Mouse (Mus musculus): ENCODE data around the gene Cyth4. TPM values are rescaled to one million over a fixed set of nuclear protein-coding genes. Genes with fewer than 3 reads are reported as not detected.
A peak's percentile ranks its signal among the peaks of the same experiment; 100 is the strongest.

Gene Cyth4
- total RNA-seq, 4 experiments from 2014 or later: 21.5 to 50.0 (median 36.0) TPM

GRCm38 (mm10) chr15:78585404-78585803 is 11.4 kb upstream of the Cyth4 start:
- DNase-seq (ENCODE audit: low spot score in 2 of 2): no peak

- peak; percentile 70 to 92 for DNase-seq (ENCODE audit: low spot score in 2 of 2)
Observed at GRCm38 (mm10) chr15:78587050-78587994, 9.5 kb upstream of the Cyth4 start.

- no peak for DNase-seq (ENCODE audit: low spot score in 2 of 2)
Observed at GRCm38 (mm10) chr15:78588049-78588448, 8.8 kb upstream of the Cyth4 start.

DNA sequence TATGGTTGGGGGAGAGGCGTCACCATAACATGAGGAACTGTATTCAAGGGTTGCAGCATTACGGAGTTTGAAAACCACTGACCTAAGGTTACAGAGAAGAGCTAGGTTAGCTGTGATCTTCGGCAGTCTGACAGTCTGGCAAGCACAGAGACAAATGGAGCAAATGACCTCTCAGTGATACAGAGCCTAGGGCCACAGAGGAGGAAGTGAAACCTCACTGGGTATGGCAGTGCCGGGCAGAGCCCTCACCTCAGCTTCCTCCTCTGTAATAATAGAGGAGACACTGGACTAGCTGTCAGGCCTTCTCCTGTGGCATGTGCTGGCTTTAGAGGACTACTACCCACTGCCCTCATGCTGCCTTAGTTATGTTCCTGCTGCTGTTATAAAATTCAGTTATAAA is 7.9 kb upstream of the Cyth4 start:
- DNase-seq (ENCODE audit: low spot score in 2 of 2): no peak

- no peak for DNase-seq (ENCODE audit: low spot score in 2 of 2)
Observed at GRCm38 (mm10) chr15:78589936-78590335, 6.9 kb upstream of the Cyth4 start.

- DNase-seq (ENCODE audit: low spot score in 2 of 2): no peak
Observed at GRCm38 (mm10) chr15:78590785-78591184, 6.1 kb upstream of the Cyth4 start.

- DNase-seq (ENCODE audit: low spot score in 2 of 2): no peak
Observed at GRCm38 (mm10) chr15:78591680-78592451, 5.0 kb upstream of the Cyth4 start.

GRCm38 (mm10) chr15:78592452-78592968 is 4.3 kb upstream of the Cyth4 start:
- no peak for DNase-seq (ENCODE audit: low spot score in 2 of 2)

DNA sequence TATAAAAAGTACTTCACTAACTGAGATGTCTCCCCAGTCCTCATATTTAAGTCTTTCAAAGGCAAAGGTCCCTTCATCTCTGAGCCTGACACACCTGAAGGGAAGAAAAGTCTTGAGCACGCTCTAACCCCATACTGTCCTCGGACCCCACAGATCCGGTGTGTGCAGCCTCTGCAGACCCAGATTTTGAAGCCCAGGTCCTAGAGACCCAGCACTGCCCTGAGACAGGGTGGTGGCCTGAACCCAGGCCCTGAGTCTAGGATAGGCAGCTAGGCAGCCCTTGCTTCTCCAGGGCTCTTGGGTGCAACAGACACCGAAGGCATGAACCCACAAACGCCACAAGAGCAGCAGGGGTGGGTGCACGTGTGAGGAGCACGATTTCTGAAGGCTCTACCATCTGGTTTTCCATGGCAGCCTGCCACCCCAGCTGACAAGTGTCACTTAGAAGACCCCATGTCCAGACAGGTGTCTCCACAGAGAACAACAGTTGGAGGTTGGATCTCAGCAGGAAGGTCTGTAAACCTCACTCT is 2.9 kb upstream of the Cyth4 start:
- no peak for DNase-seq (ENCODE audit: low spot score in 2 of 2)

DNA sequence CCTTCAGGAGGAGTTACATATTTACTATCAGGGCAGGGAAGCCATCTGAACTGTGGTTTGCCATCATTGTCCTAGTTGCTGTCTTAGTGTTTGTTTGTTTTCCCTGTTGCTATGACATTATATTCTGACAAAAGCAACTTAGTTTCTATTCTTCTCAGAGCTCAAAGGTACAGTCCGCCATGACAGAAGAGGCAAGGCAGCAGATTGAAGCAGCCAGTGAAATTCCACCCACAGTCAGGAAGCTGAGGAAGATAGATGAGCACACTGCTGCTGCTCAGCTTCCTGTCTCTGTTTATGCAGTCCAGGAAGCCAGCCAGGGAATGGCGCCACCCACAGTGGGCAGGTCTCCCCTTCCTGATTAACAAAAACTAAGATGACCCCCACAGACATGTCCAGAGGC is 2.0 kb upstream of the Cyth4 start:
- DNase-seq (ENCODE audit: low spot score in 2 of 2): no peak

- DNase-seq (ENCODE audit: low spot score in 2 of 2): no peak
Observed at GRCm38 (mm10) chr15:78595468-78595867, 1.4 kb upstream of the Cyth4 start.

DNA sequence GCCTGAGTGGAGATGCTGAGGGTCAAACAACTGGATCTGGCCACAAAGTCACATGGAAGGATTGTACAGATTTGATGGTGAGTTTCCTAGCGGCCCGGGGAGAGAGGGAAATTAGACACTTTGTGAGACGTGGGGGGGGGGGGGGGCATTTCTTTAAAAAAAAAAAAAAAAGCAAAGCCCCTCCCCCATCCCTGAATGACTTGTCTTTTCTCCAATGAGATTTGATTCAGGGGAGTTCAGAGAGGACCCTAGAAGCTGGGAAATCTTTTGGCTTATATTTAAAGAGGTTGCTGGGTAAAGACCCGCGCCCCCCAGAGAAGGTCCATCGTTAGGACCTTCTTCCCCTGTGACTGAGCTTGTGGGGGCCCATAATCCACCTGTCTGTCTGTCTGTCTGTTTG is 343 bp upstream of the Cyth4 start:
- DNase-seq (ENCODE audit: low spot score in 2 of 2): no peak

DNA sequence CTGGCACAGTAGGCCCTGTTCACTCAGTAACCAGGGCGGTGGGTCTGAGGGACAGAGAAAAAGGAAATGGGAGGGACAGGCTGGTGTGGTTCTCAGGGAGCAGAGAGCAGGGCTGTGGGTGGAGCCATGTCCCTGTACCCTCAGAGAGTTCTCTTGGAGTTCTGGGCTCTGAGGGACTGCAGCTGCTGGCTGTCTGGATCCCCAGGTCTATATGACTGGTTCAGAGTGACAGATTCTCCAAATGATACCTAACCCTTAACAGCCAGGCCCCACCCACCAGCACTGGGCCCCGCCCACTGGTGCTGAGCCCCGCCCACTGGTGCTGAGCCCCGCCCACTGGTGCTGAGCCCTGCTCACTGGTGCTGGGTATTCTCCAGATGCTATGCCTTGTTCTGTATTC is 882 bp downstream of the Cyth4 start:
- DNase-seq (ENCODE audit: low spot score in 2 of 2): no peak

GRCm38 (mm10) chr15:78599124-78599523 is 2.3 kb downstream of the Cyth4 start:
- no peak for DNase-seq (ENCODE audit: low spot score in 2 of 2)

DNA sequence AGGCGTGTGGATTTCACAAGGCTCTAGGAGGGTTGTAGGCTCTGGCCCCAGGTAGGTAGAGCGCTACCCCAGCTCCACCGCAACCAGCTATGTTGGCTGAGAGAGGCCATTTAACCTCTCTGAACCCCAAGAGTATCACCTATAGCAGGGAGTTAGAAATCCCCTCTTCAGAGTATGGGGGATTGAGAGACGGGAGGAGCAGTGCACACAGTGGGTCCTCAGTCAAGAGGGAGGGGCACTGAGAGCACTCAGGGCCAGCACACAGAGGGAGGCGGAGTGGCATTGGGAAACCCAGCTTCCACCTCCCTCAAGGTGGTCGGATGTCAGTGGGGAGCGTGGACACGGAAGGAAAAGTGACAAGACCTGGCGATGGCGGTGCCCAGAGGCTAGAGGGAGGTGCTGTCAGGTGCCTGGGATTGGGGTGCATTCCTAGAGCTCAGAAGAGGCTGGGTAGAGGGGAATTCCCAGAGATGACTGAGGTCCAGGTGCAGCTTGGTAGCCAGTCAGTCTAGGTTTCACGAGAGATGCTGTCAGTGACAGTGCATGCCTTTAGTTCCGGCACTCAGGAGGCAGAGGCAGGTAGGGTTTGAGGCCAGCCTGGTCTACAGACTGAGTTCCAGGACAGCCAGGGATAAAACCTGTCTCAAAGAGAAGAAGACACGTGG is 2.8 kb downstream of the Cyth4 start:
- no peak for DNase-seq (ENCODE audit: low spot score in 2 of 2)

GRCm38 (mm10) chr15:78601180-78601579 is 4.3 kb downstream of the Cyth4 start:
- no peak for DNase-seq (ENCODE audit: low spot score in 2 of 2)

DNA sequence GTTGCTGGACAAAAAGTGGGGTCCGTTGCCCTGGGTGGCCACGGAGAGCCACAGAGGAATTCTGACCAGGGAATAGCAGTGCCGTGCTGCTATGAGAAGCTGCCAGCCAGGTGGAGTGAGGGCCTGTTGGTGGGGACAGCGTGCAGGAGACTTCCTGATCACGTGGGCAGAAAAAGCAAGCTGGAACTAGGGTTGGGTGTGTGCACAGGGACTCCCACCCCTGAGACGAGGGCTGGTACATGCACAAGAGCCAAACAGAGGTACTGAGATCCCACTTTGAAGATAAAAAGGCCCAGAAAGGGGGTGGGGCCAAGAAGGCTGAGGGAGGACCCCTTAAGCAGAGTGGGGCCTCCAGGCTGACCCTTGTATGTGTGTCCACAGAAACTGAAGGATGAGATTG is 7.4 kb downstream of the Cyth4 start:
- DNase-seq (ENCODE audit: low spot score in 2 of 2): no peak

GRCm38 (mm10) chr15:78605371-78605791 is 8.5 kb downstream of the Cyth4 start:
- DNase-seq (ENCODE audit: low spot score in 2 of 2): no peak

DNA sequence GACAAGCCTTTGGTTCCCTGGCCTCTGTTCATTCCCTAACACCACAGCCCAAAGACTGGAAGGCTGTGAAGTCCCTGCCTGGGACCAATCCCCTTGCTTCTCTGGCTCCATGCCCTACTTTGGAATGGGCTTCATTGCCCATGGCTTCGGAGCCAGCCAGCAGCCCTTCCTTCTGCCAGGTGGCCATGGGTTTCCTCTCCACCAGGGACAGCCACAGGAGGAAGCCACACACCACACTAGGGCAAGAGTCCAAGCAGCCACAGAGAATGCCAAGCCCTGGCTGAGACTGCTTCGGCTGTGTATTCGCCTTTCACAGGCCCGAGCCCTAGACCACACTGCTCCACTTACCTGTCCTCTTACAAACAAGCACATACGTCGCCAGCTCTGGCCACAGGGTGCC is 9.2 kb downstream of the Cyth4 start:
- DNase-seq (ENCODE audit: low spot score in 2 of 2): no peak

GRCm38 (mm10) chr15:78607463-78607862 is 10.6 kb downstream of the Cyth4 start:
- no peak for DNase-seq (ENCODE audit: low spot score in 2 of 2)

DNA sequence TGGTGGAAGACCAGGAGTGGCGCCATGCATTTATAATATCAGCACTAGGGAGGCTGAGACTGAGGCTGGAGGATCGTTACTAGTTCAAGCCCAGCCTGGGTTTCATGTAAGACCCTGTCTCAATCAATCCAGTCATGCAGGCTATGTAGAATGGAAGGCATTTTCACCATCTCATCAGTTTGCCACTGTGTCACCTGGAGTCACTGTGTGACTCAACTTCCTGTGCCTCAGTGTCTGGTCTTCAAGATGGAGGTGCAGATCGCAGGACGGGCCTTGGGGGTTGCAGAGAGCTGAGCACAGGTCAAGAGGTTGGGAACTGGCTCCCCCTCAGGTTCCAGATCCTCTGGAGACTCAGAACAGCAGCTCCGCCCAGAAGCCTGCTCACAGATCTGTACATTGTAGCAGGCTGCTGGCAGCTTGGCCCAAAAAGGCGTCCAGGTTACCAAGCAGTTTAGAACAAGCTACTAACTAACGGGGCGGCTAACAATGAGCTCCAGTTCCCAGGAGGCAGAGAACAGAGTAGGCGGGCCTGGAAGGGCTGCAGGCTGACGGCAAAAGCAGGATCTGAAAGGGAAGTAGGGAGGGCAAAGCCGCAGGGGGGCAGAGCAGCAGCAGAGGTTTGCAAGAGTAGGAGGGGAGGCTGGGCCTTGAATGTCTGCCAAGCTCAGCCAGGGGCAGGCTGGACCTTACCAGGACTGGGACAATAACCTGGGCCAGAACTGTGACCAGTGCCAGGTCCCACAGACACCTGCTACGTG is 14.0 kb downstream of the Cyth4 start:
- peak; percentile 77 to 81 for DNase-seq (ENCODE audit: low spot score in 2 of 2)
